Mouse (Mus musculus): Measurements from ENCODE around the gene Pde11a.

- TF ChIP-seq CTCF (conservative IDR thresholded peaks at IDR 0.05; ENCODE audit: insufficient read depth, insufficient read length, low read depth, low read length), result no peak
- no peak for TF ChIP-seq POLR2A (IDR thresholded peaks at IDR 0.05; ENCODE audit: low read depth, low read length)
These were observed 309.3 kb downstream of the Pde11a start for GRCm38 (mm10) chr2:76029081-76029901.
